In genomic region chr1:192856411-192856810, GRCm38 (mm10) we compare ENCODE assay signal across 9 mouse cellular contexts. TPM values are rescaled to one million over a fixed set of nuclear protein-coding genes. Genes with fewer than 3 reads are reported as not detected.
DNase-seq lines count a peak whose midpoint lies in the region; ATAC-seq lines count a peak whose summit lies in the region.
"Had no signal": no experiment of that assay in that cellular context is flagged by ENCODE, and none has a peak within 500 bp of the region (broad histone marks: within the 10 kb centered on the region; RNA-seq: fewer than 3 reads in every experiment).

No protein-coding gene starts in this region.

- 12% methylated on average over 10 of the region's 10 CpGs for WGBS in forebrain, embryonic 13.5 days
- 6% methylated on average over 10 of the region's 10 CpGs for WGBS in midbrain, embryonic 12.5 days

- H3K27me3 ChIP-seq in forebrain, embryonic 13.5 days, result peaks cover 17% of the 10 kb centered on the region
- peaks cover 49% of the 10 kb centered on the region for H3K27me3 ChIP-seq in midbrain, embryonic 12.5 days

- H3K27ac ChIP-seq in forebrain, embryonic 13.5 days, result peak overlapping the region; percentile 94; the same call in 1 of the 2 replicates
- peak overlapping the region; percentile 95 for H3K27ac ChIP-seq in midbrain, embryonic 12.5 days (replicated peaks)

- no peaks in the 10 kb centered on the region for H3K36me3 ChIP-seq in forebrain, embryonic 13.5 days (ENCODE audit: poor library complexity, severe bottlenecking)
- H3K36me3 ChIP-seq in midbrain, embryonic 12.5 days, result no peaks in the 10 kb centered on the region

- H3K4me1 ChIP-seq in forebrain, embryonic 13.5 days, result peaks cover 49% of the 10 kb centered on the region
- peaks cover 36% of the 10 kb centered on the region for H3K4me1 ChIP-seq in midbrain, embryonic 12.5 days

- no peak overlapping the region for H3K4me3 ChIP-seq in forebrain, embryonic 13.5 days
- H3K4me3 ChIP-seq in midbrain, embryonic 12.5 days, result no peak overlapping the region

- H3K9ac ChIP-seq in forebrain, embryonic 13.5 days, result no peak overlapping the region
- no peak overlapping the region for H3K9ac ChIP-seq in midbrain, embryonic 12.5 days (replicated peaks)

- peak overlapping the region; percentile 90 for H3K4me2 ChIP-seq in forebrain, embryonic 13.5 days
- H3K4me2 ChIP-seq in midbrain, embryonic 12.5 days (replicated peaks), result 0 out of 2 replicates have a peak overlapping the region, but pooled peaks have one; percentile 93

- peak; percentile 22 to 25 for DNase-seq in cerebellum, postnatal 14 days
- no peak for DNase-seq in cerebellum, adult 11 months
- DNase-seq in B cell, adult 2 months, result peak; percentile 63 to 75
- peak; percentile 59 to 63 for DNase-seq in thymus, postnatal 10 days (ENCODE audit: low spot score in 2 of 2)
- no peak for DNase-seq in left cerebral cortex, adult 9 months (ENCODE audit: low spot score in 2 of 2)

- ATAC-seq in forebrain, embryonic 13.5 days, result no peak
- no peak for ATAC-seq in midbrain, embryonic 12.5 days (ENCODE audit: low FRiP score, low read depth)
- ATAC-seq in erythroid progenitor cell, adult 5-6 weeks (replicated peaks; ENCODE audit: low FRiP score, poor library complexity, severe bottlenecking), result no peak

- H3K9me3 ChIP-seq in forebrain, embryonic 13.5 days (replicated peaks), result no peaks in the 10 kb centered on the region
- H3K9me3 ChIP-seq in midbrain, embryonic 12.5 days, result no peaks in the 10 kb centered on the region

RNA-seq across cellular contexts. Expression of gene Sertad4, which starts 0.9 kb away (rescaled TPM):
- polyA plus RNA-seq in forebrain, embryonic 13.5 days (2015; fragmentation: Nextera tagmentation; extraction: Ambion mirVana), result 20.4 and 20.5 TPM in 2 replicates
- 35.8 and 43.3 TPM in 2 replicates for polyA plus RNA-seq in midbrain, embryonic 12.5 days (2016; fragmentation: Nextera tagmentation; extraction: Ambion mirVana)
- not detected in 2 replicates for total RNA-seq in erythroid progenitor cell, adult 5-6 weeks (2015; ENCODE audit: low replicate concordance)
- 0.39 TPM in 1 of 2 replicates, not detected in the other for total RNA-seq in erythroid progenitor cell, adult 5-6 weeks (2017; ENCODE audit: low replicate concordance)
- total RNA-seq: common myeloid progenitor, adult 5-6 weeks had no signal

Comparison
In these comparisons a context has a peak if more than half of its experiments do, and no peak if none do; other contexts are left out.
1. DNase-seq: peak in cerebellum, postnatal 14 days (2 of 2), B cell, adult 2 months (2 of 2) and thymus, postnatal 10 days (2 of 2); none in cerebellum, adult 11 months (single experiment) and left cerebral cortex, adult 9 months (0 of 2).